Mouse (Mus musculus): ENCODE data around the gene Ip6k1. TPM values are rescaled to one million over a fixed set of nuclear protein-coding genes. Genes with fewer than 3 reads are reported as not detected.
A peak's percentile ranks its signal among the peaks of the same experiment; 100 is the strongest.

Ip6k1 gene
- polyA plus RNA-seq, 1 experiment from 2014 or later, result 80.6 TPM

DNA sequence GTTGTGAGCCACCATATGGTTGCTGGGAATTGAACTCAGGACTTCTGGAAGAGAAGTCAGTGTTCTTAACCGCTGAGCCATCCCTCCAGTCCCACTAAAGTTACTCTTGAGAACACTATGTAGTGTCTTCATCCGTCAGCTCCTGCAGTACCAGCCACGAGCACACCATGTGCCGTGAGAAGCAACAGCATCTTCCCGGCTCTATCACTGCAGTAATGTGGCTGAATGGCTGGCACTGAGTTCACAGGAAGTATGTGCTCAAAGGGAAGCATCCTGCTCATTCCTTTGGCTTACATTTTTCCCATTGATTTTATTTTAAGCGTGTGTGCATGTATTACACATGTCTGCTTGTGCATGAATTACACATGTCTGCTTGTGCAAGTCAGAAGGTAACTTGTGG is 34.9 kb upstream of the Ip6k1 start:
- Histone ChIP-seq H3K27ac (no peak overlapping the region), H3K36me3 (peaks cover 76% of the 10 kb centered on the region), H3K9ac (replicated peaks) (no peak overlapping the region), H3K4me3 (replicated peaks) (no peak overlapping the region), H3K9me3 (no peaks in the 10 kb centered on the region), H3K4me2 (no peak overlapping the region), H3K4me1 (replicated peaks) (no peaks in the 10 kb centered on the region), H3K27me3 (no peaks in the 10 kb centered on the region)
- WGBS, result 90% methylated on average over 6 of the region's 6 CpGs
- no peak for ATAC-seq (ENCODE audit: insufficient number of reproducible peaks, insufficient read depth, low FRiP score, low TSS enrichment, low read depth)

DNA sequence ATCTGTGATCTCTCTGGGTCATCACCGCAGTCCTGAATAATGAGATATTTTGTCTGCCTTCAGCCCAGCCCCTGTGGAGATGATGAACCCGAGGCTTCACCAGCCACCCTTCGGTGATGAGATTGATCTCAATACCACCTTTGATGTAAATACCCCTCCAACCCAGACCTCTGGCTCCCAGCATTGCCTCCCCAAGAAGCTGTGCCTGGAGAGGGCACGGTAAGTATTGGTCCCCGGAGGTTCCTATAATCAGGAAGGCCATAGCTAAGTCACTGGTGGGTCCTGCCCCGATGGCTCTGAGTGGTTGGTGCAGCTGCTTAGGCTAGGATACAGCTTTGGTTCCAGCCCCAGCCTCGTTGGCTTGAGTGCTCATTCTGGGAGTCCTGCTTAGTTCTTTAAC is 33.8 kb upstream of the Ip6k1 start:
- H3K36me3 ChIP-seq, result peaks cover 77% of the 10 kb centered on the region

DNA sequence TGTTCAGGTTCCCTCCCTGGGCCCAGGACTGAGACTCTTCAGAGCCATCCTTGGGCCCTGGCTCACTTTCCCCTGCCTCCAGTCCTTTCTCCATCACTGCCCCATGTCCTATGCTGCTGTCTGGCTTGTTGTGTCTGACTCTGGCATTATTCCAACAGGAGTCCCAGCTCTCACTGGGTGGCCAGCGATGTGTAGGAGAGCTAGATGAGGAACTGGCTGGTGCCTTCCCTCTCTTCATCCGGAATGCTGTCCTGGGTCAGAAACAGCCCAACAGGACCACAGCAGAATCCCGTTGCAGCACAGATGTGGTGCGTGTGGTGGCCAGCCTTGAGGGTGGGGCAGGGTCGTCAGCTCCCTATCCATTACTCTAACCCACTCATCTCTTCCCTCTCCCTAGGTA is 32.0 kb upstream of the Ip6k1 start:
- Histone ChIP-seq H3K4me3 (replicated peaks) (no peak overlapping the region), H3K4me2 (no peak overlapping the region), H3K4me1 (replicated peaks) (peaks cover 9% of the 10 kb centered on the region), H3K36me3 (peaks cover 69% of the 10 kb centered on the region), H3K9me3 (no peaks in the 10 kb centered on the region), H3K27ac (no peak overlapping the region), H3K9ac (replicated peaks) (no peak overlapping the region; the same call in 1 of the 2 replicates), H3K27me3 (no peaks in the 10 kb centered on the region)
- no peak for ATAC-seq (ENCODE audit: insufficient number of reproducible peaks, insufficient read depth, low FRiP score, low TSS enrichment, low read depth)
- WGBS, result 91% methylated on average over 5 of the region's 5 CpGs

More for the DNA sequence above, 33.8 kb upstream of the Ip6k1 start:
- no peak overlapping the region for H3K27ac ChIP-seq
- no peaks in the 10 kb centered on the region for H3K4me1 ChIP-seq (replicated peaks)
- no peak overlapping the region for H3K4me2 ChIP-seq
- WGBS, result 92% methylated on average over 7 of the region's 7 CpGs
- no peaks in the 10 kb centered on the region for H3K9me3 ChIP-seq
- H3K9ac ChIP-seq (replicated peaks), result no peak overlapping the region
- no peaks in the 10 kb centered on the region for H3K27me3 ChIP-seq
- no peak overlapping the region for H3K4me3 ChIP-seq (replicated peaks)
- ATAC-seq (ENCODE audit: insufficient number of reproducible peaks, insufficient read depth, low FRiP score, low TSS enrichment, low read depth), result no peak

DNA sequence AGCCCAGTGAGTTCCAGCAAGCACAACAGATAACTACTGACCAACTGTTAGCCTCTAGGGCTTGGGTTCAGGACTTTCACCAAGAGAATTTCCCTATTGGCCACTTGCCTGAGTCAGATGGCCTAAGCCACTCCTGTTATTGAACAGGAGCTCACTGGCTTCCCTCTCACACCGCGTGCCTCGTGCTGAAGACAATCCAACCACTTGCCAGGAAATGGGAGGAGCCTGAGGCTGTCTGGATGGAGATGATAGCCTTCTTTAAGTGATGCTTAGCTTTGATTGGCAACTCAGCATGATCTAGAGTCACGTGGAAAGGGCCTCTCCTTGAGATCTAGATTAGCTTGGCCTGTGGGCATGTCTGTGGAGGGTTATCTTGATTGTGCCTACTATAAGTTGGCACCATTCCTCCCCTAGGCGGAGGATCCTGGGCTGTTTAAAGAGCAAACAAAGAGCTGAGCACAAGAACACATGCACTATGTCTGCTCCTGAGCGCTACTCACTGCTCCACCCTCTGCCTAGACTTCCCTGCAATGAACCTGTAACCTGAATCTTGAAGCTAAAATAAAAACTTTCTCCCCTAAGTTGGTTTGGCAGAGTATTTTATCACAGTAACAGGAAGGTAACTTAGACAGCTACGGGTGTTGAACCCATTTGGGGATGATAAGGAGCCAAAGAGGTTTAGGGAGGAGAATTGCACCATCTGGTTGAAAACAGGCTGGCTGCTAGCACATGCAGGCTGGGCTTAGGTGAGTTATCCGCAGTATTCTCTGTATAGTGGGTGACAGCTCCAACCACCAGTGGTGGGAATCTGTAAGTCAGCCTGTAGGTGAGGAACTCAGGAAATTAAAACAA is 30.4 kb upstream of the Ip6k1 start:
- H3K9ac ChIP-seq (replicated peaks), result no peak overlapping the region
- 78% methylated on average over 8 of the region's 8 CpGs for WGBS
- no peak overlapping the region for H3K4me3 ChIP-seq (replicated peaks)
- no peak for ATAC-seq (ENCODE audit: insufficient number of reproducible peaks, insufficient read depth, low FRiP score, low TSS enrichment, low read depth)
- H3K36me3 ChIP-seq, result peaks cover 61% of the 10 kb centered on the region
- H3K9me3 ChIP-seq, result no peaks in the 10 kb centered on the region
- H3K4me1 ChIP-seq (replicated peaks), result peaks cover 15% of the 10 kb centered on the region
- H3K27me3 ChIP-seq, result no peaks in the 10 kb centered on the region
- no peak overlapping the region for H3K4me2 ChIP-seq
- no peak overlapping the region for H3K27ac ChIP-seq

DNA sequence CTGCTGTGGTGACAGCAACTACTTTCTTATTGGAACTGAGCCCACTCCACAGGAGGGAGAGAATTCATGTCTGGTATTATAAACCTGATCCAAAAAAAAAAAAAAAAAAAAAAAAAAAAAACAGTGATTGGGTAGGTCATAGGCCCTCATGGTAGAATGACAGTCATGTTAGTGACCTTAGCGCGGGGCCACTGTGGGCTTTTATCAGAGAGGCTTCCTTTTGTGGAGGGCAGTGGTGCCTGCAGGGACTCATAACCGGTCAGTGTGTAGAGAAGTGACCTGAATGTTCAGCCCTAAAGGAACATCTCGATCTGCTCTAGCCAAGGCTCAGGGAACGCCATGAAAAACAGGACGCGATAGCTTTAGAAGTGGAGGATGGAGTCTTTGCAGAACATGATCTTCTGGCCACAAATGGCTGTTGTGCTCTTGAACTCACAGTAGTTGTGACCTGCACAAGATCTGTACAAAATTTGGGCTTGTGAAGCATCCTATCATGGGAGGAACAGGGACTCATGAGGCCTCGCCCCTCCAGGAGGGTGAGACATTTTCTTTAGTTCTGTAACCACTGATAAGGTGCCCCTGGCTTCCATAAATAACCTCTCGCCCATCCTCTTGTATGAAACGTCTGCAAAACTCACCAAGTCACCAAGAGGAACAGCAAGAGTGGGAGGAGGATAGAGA is 27.7 kb upstream of the Ip6k1 start:
- WGBS, result 87% methylated on average over 10 of the region's 10 CpGs
- peak overlapping the region; percentile 41; the same call in 1 of the 2 replicates for H3K27ac ChIP-seq

DNA sequence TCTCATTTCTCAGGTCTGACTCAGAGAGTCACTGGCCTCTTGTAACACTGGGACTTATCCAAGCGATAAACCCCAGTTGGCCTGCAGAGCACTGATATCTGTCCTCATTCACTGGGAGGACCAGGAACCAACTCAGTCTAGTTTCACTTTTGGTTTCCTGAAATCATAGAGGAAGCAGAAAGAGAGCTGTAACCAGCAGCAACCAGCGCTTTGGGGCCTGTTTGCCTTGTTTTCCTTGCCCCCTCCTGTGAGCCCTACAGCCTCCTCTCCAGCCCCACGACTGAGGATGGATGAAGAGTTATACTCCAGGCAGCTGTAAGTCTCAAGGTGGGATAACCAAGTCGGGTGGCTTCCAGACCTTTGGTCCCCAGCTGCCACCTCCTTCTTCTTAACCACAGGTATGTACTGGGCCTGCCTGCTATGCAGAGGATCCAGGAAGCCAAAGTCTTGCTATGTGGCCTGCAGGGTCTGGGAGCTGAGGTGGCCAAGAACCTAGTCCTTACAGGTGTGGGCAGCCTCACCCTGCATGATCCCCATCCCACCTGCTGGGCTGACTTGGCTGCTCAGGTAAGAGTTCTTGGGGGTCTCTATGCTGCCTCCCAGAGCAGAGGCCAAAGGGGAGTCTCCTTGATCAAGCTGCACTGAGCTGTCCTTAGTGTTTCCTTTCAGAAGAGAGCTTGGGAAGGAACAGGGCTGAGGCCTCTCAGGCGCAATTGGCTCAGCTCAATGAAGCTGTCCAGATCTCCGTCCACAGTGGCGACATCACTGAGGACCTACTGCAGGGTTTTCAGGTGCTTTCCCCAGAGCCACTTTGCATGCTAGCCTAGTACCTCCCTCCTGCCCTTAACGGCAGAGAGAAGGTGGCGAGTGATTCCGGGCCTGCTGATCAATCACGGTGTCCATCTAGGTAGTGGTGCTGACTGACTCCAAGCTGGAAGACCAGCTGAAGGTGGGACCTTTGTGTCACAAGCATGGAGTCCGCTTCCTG is 26.6 kb upstream of the Ip6k1 start, which contains the start of gene Uba7:
Gene Uba7, plus strand, starts transcription at position 107 of the 988 bp plus-strand sequence.
- no peak for ATAC-seq (ENCODE audit: insufficient number of reproducible peaks, insufficient read depth, low FRiP score, low TSS enrichment, low read depth)
- WGBS, result 69% methylated on average over 12 of the region's 12 CpGs
- no peak within 1 kb of the TSS for H3K4me3 ChIP-seq (replicated peaks)
- H3K9me3 ChIP-seq, result no peaks in the 10 kb centered on the region
- H3K9ac ChIP-seq (replicated peaks), result no peak within 1 kb of the TSS
- peak within 1 kb of the TSS; percentile 14; the same call in 1 of the 2 replicates for H3K4me2 ChIP-seq
- no peaks in the 10 kb centered on the region for H3K27me3 ChIP-seq
- peak within 1 kb of the TSS; percentile 81 for H3K27ac ChIP-seq
- peaks cover 27% of the 10 kb centered on the region for H3K36me3 ChIP-seq
- peaks cover 35% of the 10 kb centered on the region for H3K4me1 ChIP-seq (replicated peaks)

More for the DNA sequence above, 27.7 kb upstream of the Ip6k1 start:
- H3K36me3 ChIP-seq, result peaks cover 38% of the 10 kb centered on the region
- no peaks in the 10 kb centered on the region for H3K9me3 ChIP-seq
- no peak overlapping the region for H3K4me2 ChIP-seq
- H3K27me3 ChIP-seq, result no peaks in the 10 kb centered on the region
- peaks cover 25% of the 10 kb centered on the region for H3K4me1 ChIP-seq (replicated peaks)
- ATAC-seq (ENCODE audit: insufficient number of reproducible peaks, insufficient read depth, low FRiP score, low TSS enrichment, low read depth), result no peak
- no peak overlapping the region for H3K9ac ChIP-seq (replicated peaks)
- H3K4me3 ChIP-seq (replicated peaks), result no peak overlapping the region

DNA sequence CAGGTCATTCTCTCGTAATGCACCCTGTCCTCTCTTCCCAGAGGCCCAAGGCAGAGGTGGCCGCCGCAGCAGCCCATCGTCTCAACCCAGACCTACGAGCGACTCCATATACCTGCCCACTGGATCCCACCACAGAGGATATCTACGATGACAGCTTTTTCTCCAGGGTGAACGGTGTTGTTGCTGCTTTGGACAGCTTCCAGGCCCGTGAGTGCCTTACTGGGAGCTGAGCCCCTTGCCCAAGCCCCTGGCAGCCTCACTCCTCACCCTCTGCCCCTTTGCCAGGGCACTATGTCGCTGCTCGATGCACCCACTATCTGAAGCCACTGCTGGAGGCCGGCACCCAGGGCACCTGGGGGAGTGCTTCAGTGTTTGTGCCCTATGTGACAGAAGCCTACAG is 23.5 kb upstream of the Ip6k1 start:
- no peaks in the 10 kb centered on the region for H3K27me3 ChIP-seq
- no peaks in the 10 kb centered on the region; the same call in 1 of the 2 replicates for H3K36me3 ChIP-seq
- H3K4me1 ChIP-seq (replicated peaks), result peaks cover 67% of the 10 kb centered on the region
- H3K27ac ChIP-seq, result peak overlapping the region; percentile 35; the same call in 1 of the 2 replicates
- no peak overlapping the region for H3K4me2 ChIP-seq
- H3K9ac ChIP-seq (replicated peaks), result no peak overlapping the region
- ATAC-seq (ENCODE audit: insufficient number of reproducible peaks, insufficient read depth, low FRiP score, low TSS enrichment, low read depth), result no peak
- no peak overlapping the region for H3K4me3 ChIP-seq (replicated peaks)
- 94% methylated on average over 12 of the region's 12 CpGs for WGBS
- no peaks in the 10 kb centered on the region for H3K9me3 ChIP-seq

DNA sequence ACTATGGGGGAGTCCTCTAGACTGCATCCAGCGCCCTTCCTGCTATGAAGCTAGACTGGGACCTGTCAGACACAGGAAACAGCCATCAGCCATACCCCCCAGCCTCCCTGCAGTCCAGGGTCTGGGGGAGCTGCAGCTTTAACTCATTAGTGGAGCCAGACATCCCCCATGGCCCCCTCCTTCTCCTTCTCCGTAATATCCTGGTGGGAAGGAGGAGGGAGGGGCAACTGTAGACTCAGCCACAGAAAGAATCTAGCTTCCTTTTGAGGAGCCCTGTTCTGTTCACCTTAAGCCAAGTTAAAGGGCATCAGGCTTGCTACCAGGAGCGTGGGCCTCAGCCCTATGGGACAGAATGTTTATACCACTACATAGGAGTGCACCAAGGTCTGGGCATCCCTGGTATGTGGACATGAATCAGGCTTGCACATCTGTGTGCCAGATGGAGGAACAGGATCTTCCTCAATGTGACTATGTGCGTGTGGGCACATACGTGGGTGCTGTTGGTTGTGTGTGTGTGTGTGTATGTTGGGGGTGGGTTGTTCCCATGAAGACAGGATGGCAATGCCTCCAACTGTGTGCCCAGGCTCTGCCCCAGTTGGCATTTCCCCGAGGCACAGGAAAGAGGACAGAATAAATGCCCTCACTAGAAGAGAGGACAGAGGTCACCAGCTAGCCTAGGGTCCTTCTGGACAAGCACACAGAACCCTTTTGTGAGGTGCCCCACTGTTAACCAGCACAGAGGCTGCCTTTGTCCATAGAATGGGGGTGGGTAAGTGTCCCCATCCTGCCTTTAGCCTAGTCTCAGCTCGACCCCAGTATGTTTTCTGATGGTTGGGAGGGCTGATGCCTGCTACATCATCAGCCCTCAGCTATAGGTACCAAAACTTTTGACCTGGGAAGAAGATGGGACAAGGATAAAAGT is 20.4 kb upstream of the Ip6k1 start:
- H3K9me3 ChIP-seq, result no peaks in the 10 kb centered on the region
- H3K27ac ChIP-seq, result peak overlapping the region; percentile 100
- no peaks in the 10 kb centered on the region for H3K27me3 ChIP-seq
- H3K4me2 ChIP-seq, result peak overlapping the region; percentile 98
- peak; percentile 33 for ATAC-seq (ENCODE audit: insufficient number of reproducible peaks, insufficient read depth, low FRiP score, low TSS enrichment, low read depth)
- H3K4me3 ChIP-seq (replicated peaks), result peak overlapping the region; percentile 77
- peaks cover 10% of the 10 kb centered on the region for H3K36me3 ChIP-seq
- peaks cover 70% of the 10 kb centered on the region for H3K4me1 ChIP-seq (replicated peaks)
- peak overlapping the region; percentile 91 for H3K9ac ChIP-seq (replicated peaks)
- WGBS, result 11% methylated on average over 7 of the region's 7 CpGs

DNA sequence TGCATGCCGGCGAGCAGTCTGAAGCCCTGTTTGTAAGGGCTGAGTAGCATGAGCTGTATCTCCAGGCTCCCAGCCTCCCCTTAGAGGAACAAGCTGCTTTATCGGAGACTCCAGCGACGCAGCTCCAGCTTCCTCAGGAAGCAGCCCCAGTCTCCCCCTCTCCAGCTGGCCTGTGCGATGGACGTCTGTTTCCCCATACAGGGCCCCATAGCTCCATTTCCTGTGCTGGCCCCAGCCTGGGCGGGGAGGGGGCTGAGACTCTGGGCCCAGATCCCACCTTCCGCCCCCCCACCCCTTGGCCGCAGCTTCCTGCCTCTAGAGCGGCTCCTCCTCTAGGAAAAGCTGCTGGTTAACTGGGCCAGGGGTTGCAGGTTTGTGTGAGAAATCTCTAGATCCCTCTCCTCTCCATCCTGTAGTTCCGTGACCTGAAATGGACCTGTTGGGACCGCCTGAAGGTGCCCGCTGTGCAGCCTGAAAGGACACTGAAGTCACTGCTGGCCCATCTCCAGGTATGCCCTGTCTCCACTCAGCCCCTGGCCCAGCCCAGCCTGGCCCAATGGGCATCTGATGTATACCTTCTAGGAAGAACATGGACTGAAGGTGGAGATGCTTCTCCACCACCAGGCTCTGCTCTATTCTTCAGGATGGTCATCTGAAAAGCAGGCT is 19.5 kb upstream of the Ip6k1 start, which contains the start of gene Gm20661:
Gene Gm20661, plus strand, starts transcription at position 378 of the 666 bp plus-strand sequence.
- H3K9ac ChIP-seq (replicated peaks), result peak within 1 kb of the TSS; percentile 91
- H3K4me2 ChIP-seq, result peak within 1 kb of the TSS; percentile 98
- H3K4me3 ChIP-seq (replicated peaks), result peak within 1 kb of the TSS; percentile 77
- no peaks in the 10 kb centered on the region for H3K27me3 ChIP-seq
- peak; percentile 72 for ATAC-seq (ENCODE audit: insufficient number of reproducible peaks, insufficient read depth, low FRiP score, low TSS enrichment, low read depth)
- peaks cover 10% of the 10 kb centered on the region for H3K36me3 ChIP-seq
- H3K9me3 ChIP-seq, result no peaks in the 10 kb centered on the region
- peaks cover 74% of the 10 kb centered on the region for H3K4me1 ChIP-seq (replicated peaks)
- WGBS, result 12% methylated on average over 14 of the region's 14 CpGs
- peak within 1 kb of the TSS; percentile 100 for H3K27ac ChIP-seq
